Mouse (Mus musculus): ENCODE measurements around the gene Tmem69.

- TF ChIP-seq CTCF (conservative IDR thresholded peaks at IDR 0.05; ENCODE audit: low read length) (no peak), POU5F1 (IDR thresholded peaks at IDR 0.05; ENCODE audit: borderline replicate concordance, low read length) (0 out of 2 replicates have a peak, but pooled peaks have one; percentile 27)
Measured at GRCm38 (mm10) chr4:116555413-116556300, at the start of gene Tmem69.

Data from E14TG2a.4 (cell line).